Mouse (Mus musculus) stomach, postnatal 0 days (tissue): ENCODE results near the gene Sh2b2. TPM values are rescaled to one million over a fixed set of nuclear protein-coding genes. Genes with fewer than 3 reads are reported as not detected.

Experiments used
- ATAC-seq: fragments of 200-750 bp; cut with Nextera tagmentation; 2 replicates; pipeline ENCODE4 v1.8.0; 2017; ENCODE audit not compliant: low FRiP score, low TSS enrichment
- DNase-seq: peaks from one replicate; pipeline ENCODE4 v3.0.0-alpha.2; 2016; ENCODE audit warnings: low spot score
- H3K27ac ChIP-seq: fragments of 300-500 bp; sonication (generic); replicated peaks from 2 replicates; pipeline ENCODE4 v1.5.1; 2014; ENCODE audit warnings: mild to moderate bottlenecking, control low read depth
- H3K27me3 ChIP-seq: fragments of 300-500 bp; sonication (generic); 2 replicates; pipeline ENCODE4 v1.6.1; 2014; ENCODE audit warnings: low read length; ENCODE audit not compliant: control insufficient read depth, insufficient read depth
- H3K36me3 ChIP-seq: fragments of 300-500 bp; sonication (generic); 2 replicates; pipeline ENCODE4 v1.6.1; 2014; ENCODE audit warnings: low read length, mixed read lengths; ENCODE audit not compliant: control insufficient read depth, insufficient read depth
- H3K4me1 ChIP-seq: fragments of 300-500 bp; sonication (generic); replicated peaks from 2 replicates; pipeline ENCODE4 v1.6.1; 2014; ENCODE audit warnings: antibody characterized with exemption; ENCODE audit not compliant: control insufficient read depth, insufficient read depth
- H3K4me2 ChIP-seq: fragments of 300-500 bp; sonication (generic); replicated peaks from 2 replicates; pipeline ENCODE4 v1.6.1; 2014; ENCODE audit warnings: low read depth, mild to moderate bottlenecking, control low read depth, moderate library complexity
- H3K4me3 ChIP-seq: fragments of 300-500 bp; sonication (generic); 2 replicates; pipeline ENCODE4 v1.5.1; 2014; ENCODE audit warnings: low read depth, low read length, control low read depth
- H3K9ac ChIP-seq: fragments of 300-500 bp; sonication (generic); 2 replicates; pipeline ENCODE4 v1.6.1; 2014; ENCODE audit warnings: mild to moderate bottlenecking, low read length, control low read depth, mixed read lengths
- H3K9me3 ChIP-seq: fragments of 300-500 bp; sonication (generic); 2 replicates; pipeline ENCODE4 v1.6.1; 2016; ENCODE audit warnings: low read length; ENCODE audit not compliant: control insufficient read depth
- CTCF ChIP-seq: IDR thresholded peaks from 2 replicates; pipeline ENCODE4 v1.5.1; 2016; ENCODE audit warnings: antibody characterized with exemption, low read depth, mild to moderate bottlenecking, moderate library complexity
- EP300 ChIP-seq: optimal IDR thresholded peaks from 2 replicates; pipeline ENCODE3; 2016; ENCODE audit warnings: antibody characterized with exemption
- WGBS: fragments of 180-500 bp; shearing (Covaris S2); extraction: QIAGEN DNeasy Blood & Tissue Kit; methylation state at CpG from one replicate; pipeline ENCODE4 v1.1.7; 2014; 5-methylcytosine and 5-hydroxymethylcytosine counted together
- polyA plus RNA-seq: library from polyadenylated mRNA; unstranded; fragments of >200 nt; fragmentation: Nextera tagmentation; extraction: Ambion mirVana; gene quantifications from 2 replicates; pipeline ENCODE4 v1.2.1, GENCODE M21; 2015

The Sh2b2 gene
- polyA plus RNA-seq, 1 experiment from 2014 or later = 0.92 TPM

DNA sequence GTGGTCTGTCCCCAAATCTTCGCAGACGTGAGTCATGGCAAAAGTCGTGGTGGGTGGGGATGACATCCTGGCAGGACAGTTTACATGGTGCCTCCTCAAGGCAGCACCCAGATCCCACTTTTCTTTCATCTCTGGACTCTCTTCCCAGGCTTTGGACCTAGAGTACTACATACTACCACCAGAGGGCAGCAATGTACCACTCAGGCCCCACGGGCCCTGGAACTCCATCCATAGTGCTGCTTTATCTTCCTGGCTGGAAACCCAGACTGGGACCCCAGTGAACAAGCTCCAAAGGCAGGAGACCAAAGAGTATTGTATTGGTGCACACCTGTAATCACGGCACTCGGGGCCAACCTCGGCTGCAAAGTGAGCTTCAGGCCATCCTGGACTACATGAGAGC is 44.5 kb downstream of the Sh2b2 start:
- Histone ChIP-seq H3K27ac (no peak overlapping the region), H3K4me3 (no peak overlapping the region), H3K4me1 (no peaks in the 10 kb centered on the region), H3K9ac (no peak overlapping the region), H3K27me3 (no peaks in the 10 kb centered on the region), H3K9me3 (no peaks in the 10 kb centered on the region), H3K4me2 (no peak overlapping the region), H3K36me3 (peaks cover 2% of the 10 kb centered on the region; the same call in 1 of the 2 replicates)
- DNase-seq (peak; percentile 57), ATAC-seq (peak; percentile 60; the same call in 1 of the 2 replicates)
- 33% methylated on average over 7 of the region's 7 CpGs for WGBS
- TF ChIP-seq CTCF = peak; percentile 96
- TF ChIP-seq EP300 = no peak

DNA sequence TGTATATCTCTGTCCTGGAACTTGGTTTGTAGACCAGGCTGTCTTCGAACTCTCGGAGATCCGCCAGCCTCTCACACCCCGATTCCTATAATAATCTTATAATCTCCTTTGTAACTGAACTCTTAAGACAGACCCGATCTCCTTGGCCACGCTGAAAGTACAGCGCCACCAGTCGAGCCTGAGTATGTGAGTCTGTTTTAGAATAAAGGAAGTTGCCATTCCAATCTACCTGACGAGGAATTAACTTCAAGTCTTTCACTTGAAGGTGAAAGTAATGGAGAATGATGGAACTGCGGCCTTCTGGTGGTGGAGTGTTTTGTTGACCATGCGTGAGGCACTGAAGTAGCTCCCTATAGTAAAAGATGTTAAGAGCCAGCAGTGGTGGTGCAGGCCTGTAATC is 46.8 kb downstream of the Sh2b2 start:
- Histone ChIP-seq H3K4me3 (peak overlapping the region; percentile 92), H3K4me2 (peak overlapping the region; percentile 84), H3K4me1 (no peaks in the 10 kb centered on the region), H3K27me3 (no peaks in the 10 kb centered on the region), H3K27ac (peak overlapping the region; percentile 18; the same call in 1 of the 2 replicates), H3K36me3 (peaks cover 10% of the 10 kb centered on the region; the same call in 1 of the 2 replicates), H3K9ac (peak overlapping the region; percentile 62), H3K9me3 (no peaks in the 10 kb centered on the region)
- no peak for DNase-seq
- TF ChIP-seq EP300 = no peak
- peak; percentile 31 for TF ChIP-seq CTCF
- 24% methylated on average over 11 of the region's 11 CpGs for WGBS
- ATAC-seq = no peak

DNA sequence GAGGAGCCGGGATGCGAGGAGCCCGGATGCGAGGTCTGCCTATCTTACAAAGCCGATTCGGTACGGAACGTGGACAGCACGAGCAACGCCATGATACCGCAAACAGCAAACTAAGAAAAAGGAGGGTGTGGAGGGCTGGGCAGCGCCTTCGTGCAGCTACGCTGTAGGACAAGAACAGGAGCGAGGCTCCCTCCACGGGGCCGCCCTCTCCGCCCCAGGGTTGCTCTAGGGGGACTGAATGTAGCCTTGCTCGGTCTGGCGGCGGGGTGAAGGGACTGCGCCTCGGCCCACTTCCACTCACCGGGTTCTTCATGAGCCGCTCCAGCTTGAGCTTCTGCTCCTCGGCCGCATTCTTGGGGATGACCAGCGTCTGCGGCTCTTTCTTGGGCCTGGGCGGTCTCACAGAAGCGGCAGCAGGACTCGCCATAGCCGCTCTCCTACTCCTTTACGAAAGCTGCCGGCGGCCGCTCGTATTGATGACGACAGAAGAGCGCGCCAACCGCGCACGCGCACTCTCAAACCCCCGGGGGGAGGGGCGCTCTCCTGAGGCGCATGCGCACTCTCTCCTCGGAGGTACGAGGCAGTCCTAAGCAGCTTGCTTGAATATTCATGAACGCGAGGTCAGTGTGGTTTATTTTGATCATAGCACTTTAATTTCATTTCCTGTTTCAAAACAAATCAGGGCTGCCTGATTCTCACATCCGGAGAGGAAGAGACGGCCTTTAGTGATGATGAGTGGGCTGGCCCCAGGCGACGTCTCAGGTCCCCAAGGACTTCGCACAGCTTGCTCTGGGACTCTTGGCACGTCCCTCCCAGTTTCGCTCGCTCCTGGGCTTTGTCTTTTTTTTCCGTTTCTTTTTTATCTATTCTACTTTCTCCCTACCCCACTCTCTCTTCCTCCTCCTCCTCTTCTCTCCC is 47.6 kb downstream of the Sh2b2 start, which contains the start of gene Prkrip1:
Gene Prkrip1, minus strand, starts transcription at position 490 of the 918 bp plus-strand sequence.
- Histone ChIP-seq H3K27me3 (no peaks in the 10 kb centered on the region), H3K9ac (peak within 1 kb of the TSS; percentile 94), H3K4me3 (peak within 1 kb of the TSS; percentile 92), H3K4me1 (no peaks in the 10 kb centered on the region), H3K36me3 (peaks cover 18% of the 10 kb centered on the region), H3K4me2 (peak within 1 kb of the TSS; percentile 84), H3K27ac (peak within 1 kb of the TSS; percentile 77), H3K9me3 (no peaks in the 10 kb centered on the region)
- DNase-seq (peak; percentile 96), ATAC-seq (peak; percentile 90)
- WGBS = under 1% methylated on average over 62 of the region's 62 CpGs
- TF ChIP-seq EP300 (no peak), CTCF (no peak)

DNA sequence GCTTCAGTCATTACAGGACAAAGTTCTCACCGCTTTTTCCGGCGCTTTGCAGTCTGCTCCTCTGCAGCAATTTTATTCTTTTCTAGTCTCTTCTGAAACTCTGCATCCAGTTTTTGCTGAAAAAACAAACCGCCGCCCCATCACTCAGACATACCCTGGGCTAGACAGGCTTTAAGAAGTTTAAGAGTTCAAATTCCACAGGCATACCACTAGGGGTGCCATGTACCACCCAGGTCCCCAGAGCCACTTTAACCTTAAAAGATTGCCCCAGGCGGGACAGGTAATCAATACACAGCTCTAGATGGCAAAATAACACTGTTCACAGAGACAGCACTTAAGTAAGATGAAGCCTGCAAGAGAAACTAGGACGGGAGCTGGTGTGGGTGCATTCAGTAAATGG is 54.5 kb downstream of the Sh2b2 start:
- no peak for DNase-seq
- Histone ChIP-seq H3K4me3 (no peak overlapping the region), H3K27me3 (no peaks in the 10 kb centered on the region), H3K36me3 (peaks cover 31% of the 10 kb centered on the region), H3K9me3 (no peaks in the 10 kb centered on the region), H3K4me1 (no peaks in the 10 kb centered on the region), H3K27ac (no peak overlapping the region), H3K4me2 (no peak overlapping the region), H3K9ac (no peak overlapping the region)
- no peak for ATAC-seq
- WGBS = 85% methylated on average over 7 of the region's 7 CpGs
- TF ChIP-seq EP300 = no peak
- TF ChIP-seq CTCF = no peak

DNA sequence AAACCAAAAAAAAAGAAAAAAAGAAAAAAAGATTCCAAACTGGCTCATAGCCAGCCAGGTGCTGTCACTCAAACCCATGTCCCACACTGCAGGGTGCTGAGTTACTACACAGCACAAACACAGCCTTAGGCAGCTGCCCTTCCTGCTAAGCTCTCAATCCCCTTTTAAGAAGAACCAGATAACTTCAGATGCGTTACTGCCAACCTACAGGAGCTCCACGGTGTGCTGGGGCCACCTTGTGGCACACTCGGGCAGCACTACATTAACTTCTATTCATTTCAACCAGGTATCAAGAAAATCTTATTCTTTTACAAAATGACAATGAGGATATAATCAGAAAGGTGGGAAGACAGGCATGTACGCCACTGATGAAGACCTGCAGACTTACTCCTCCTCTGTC is 59.6 kb downstream of the Sh2b2 start:
- Histone ChIP-seq H3K36me3 (peaks cover 11% of the 10 kb centered on the region), H3K4me3 (no peak overlapping the region), H3K9ac (no peak overlapping the region), H3K27me3 (no peaks in the 10 kb centered on the region), H3K4me2 (no peak overlapping the region), H3K9me3 (no peaks in the 10 kb centered on the region), H3K4me1 (no peaks in the 10 kb centered on the region), H3K27ac (no peak overlapping the region)
- peak; percentile 68 for DNase-seq
- TF ChIP-seq CTCF = peak; percentile 95
- no peak for TF ChIP-seq EP300
- ATAC-seq = peak; percentile 75
- WGBS = 29% methylated on average over 4 of the region's 4 CpGs

DNA sequence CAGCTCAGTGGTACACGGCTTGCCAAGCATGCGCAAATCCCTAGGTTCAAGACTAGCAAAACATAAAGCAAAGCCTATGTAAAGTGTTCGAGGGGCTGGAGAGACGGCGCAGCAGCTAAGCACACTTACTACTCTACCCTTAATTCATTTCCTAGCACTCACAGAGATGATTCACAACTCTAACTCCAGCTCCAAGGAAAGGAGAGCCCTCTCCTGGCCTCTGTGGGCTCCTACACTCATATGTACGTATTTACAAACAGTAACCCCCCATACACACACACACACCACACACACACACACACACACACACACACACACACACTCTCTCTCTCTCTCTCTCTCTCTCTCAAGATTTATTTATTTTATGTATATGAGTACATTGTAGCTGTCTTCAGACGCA is 62.6 kb downstream of the Sh2b2 start:
- Histone ChIP-seq H3K4me2 (no peak overlapping the region), H3K9me3 (no peaks in the 10 kb centered on the region), H3K4me1 (no peaks in the 10 kb centered on the region), H3K9ac (no peak overlapping the region), H3K4me3 (no peak overlapping the region), H3K27me3 (no peaks in the 10 kb centered on the region), H3K36me3 (peaks cover 11% of the 10 kb centered on the region), H3K27ac (no peak overlapping the region)
- DNase-seq (no peak), ATAC-seq (no peak)
- WGBS = 80% methylated on average over 7 of the region's 7 CpGs
- TF ChIP-seq EP300 (no peak), CTCF (peak; percentile 51)
